Mouse (Mus musculus): ENCODE results near the gene Lurap1.

- TF ChIP-seq CTCF (IDR thresholded peaks at IDR 0.05; ENCODE audit: borderline replicate concordance, extremely low read depth, insufficient read depth, insufficient read length) (no peak), POLR2A (IDR thresholded peaks at IDR 0.05; ENCODE audit: borderline replicate concordance, extremely low read depth, insufficient read depth, insufficient read length, poor library complexity, severe bottlenecking) (no peak)
These were observed 9.6 kb upstream of the Lurap1 start for GRCm38 (mm10) chr4:116160769-116161168.
